Mouse (Mus musculus) left cerebral cortex, adult 11 months (tissue): ENCODE results near the gene Ccdc141.
"Not testable (repeated sequence)": the region's sequence is repeated elsewhere in the genome, so short reads cannot be mapped to it uniquely, and the experiment has no call there.

Experiments
- DNase-seq: peaks from one replicate; pipeline ENCODE4 v3.0.0; 2022; ENCODE audit warnings: low spot score

The Ccdc141 gene

DNA sequence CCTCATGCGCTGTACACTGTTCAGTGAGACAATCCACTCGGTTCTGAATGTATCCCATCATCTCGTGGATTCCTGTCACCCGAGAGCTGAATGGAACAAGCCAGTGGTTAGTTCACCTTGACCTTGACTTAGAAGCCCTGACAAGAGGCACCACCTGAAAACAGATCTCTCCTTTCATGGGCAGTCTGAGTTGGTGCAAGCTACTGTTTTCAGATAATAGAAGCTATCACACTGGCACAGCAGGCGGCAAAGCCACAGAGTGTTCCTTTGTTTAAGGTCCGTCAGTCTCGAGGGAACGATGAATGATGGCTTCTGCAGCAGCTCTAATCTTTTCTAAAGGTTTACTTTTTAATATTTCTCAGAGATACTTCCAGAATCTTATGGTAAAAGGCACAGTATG is 110.8 kb downstream of the Ccdc141 start:
- no peak for DNase-seq

DNA sequence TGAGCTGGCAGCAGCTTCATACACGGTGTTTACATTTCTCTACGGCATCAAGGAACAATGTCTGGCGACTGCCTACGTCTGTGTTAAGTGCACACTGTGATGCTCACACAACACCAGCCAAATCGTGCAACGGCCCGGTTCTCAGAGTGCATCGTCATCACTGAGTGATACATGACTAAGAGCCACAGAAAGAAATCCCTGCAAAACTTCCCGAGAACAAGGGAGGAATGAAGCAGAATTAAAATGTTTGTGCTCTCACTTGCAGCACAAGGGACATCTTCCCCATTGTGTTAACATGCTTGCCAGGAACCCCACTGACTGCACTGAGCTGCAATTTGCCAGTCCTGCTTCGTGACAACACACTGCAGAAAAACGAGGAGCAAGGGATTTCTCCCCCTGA is 114.1 kb downstream of the Ccdc141 start:
- no peak for DNase-seq

DNA sequence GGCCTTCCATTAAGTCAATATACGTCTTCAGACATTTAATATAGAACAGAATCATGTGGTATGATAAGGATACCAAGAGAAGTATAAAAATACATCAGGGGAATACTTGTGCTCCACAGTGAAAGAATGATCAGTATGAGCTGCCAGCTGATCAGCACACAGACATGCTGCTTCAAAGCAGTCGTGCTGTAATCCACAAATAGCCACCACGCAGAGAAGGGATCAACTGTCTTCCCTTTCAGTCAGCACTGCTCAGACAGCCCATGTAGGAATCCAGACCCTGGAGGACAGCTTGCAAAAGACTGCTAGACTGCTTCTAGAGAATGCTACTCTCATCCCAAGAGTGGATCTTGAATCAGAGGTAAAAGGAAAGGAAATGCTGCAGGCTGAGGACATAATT is 127.5 kb downstream of the Ccdc141 start:
- no peak for DNase-seq

DNA sequence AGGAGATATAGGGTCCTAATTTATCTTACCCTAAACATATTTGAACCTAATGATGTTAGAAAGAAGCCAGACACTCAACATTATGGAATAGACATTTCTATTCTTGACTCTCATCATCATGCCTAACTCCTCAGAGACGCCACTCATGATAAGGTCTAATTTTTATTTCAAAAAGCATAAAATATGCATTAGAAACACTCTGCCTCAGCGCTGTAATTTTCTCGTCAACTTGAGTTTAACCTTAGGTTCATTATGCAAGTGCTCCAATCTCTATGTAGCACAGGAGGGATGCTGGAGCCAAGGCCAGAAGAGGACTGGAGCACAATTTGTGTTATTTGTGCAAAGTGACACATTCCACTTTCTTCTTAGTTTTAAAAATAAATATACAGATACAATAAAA is 130.8 kb downstream of the Ccdc141 start:
- DNase-seq: no peak

DNA sequence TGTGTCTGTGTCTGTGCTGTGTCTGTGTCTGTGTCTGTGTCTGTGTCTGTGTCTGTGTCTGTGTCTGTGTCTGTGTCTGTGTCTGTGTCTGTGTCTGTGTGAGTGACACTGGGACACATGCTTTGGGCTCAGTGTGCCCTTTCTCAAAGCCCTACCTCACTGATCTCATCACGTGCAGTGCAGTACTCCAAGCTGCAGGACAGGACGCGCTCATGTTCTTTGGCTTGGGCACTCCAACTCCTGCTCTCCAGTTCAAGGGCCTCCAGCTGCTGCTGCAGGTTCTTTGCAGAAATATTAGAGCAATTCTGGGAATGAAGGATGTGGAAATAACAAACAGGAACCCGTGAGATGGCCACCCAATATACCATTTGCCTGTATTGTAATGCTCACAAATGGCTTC is 131.2 kb downstream of the Ccdc141 start:
- DNase-seq: no peak

DNA sequence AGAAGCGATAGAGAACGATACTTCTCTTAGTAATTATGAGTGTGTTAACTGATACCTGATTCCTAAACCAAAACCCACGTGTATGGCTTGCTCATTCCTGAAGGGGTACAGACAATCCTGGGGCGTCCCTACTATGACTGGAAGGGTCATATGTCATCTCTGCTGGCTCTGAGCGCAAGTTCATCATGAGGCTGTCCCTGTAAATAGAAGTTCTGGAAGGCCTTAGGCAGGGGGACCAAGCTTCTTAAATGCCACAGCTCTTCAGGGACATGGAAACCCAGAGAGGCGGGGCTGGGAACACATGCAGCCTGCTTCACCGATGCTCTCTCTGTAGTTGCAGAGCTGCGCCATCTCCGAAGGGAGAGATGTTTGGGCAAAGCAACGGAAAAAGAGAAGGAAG is 133.2 kb downstream of the Ccdc141 start:
- DNase-seq: no peak

DNA sequence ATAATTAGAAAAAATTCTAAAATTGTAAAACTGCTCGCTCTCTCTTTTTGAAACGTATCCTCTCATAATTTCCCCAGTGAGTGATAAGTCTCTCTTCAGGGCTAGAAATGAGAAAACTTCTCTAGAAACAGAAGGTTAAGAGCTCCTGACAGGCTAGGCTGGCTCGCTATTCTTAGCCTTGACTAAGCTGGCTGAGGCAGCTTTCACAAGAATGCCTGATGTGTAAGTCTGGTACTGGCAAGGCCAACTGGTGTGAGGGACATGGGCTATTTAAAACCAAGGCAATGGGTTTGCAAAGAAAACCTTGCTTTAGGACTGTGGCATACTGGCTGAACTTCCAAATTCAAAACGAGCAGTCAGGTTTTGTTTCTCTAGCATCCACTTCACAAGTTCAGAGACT is 136.3 kb downstream of the Ccdc141 start:
- no peak for DNase-seq

DNA sequence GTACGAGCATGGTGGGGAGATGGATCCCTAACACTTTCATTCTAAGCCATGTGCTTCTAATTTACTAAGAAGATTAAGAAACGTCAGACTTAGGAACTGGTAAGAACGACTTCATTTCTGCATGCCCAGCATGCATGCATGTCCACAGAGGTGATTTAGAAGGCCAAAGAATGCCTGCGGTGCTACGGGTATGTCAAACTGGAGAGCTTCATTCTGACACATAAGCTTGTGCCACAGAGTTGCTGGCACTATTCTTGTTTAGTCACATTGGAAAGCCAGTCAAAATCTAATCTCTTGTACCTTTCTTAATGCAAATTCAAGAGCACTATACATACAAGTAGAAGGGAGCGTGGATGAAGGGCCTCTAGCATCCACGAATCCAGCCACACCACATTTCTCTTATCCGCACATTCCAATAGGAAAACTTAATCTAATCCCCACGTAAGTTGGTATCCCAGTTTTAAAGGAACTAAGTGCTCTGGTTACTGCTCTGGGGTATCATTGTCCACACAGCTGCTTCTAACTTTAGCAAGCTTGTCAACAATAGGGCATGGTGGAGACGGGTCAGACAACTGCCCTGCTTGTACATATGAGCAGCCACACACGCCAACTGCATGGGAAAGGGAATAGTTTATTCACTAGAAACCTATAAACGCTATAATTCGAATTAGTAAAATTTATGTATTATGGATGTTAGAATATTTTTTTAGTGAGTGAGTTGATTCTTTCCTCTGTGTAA is 136.9 kb downstream of the Ccdc141 start:
- no peak for DNase-seq

DNA sequence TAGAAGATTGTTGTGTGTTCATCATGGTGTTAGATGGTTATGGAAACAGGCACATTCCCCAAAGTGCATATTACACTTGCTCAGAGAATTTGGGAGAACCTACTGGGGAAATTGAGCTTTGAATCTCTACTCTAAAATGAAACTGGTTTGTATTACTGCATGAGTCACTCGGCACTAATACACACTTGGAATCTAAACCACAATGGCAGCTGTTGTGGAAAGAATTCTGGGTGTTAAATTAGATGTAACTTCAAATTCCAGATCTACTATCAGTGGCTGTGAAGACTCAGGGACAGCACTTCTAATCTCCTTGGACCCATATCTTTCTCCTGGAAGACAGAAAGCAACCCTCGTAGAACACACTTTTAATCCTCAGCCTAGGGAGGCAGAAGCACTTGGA is 149.8 kb downstream of the Ccdc141 start:
- DNase-seq: no peak

DNA sequence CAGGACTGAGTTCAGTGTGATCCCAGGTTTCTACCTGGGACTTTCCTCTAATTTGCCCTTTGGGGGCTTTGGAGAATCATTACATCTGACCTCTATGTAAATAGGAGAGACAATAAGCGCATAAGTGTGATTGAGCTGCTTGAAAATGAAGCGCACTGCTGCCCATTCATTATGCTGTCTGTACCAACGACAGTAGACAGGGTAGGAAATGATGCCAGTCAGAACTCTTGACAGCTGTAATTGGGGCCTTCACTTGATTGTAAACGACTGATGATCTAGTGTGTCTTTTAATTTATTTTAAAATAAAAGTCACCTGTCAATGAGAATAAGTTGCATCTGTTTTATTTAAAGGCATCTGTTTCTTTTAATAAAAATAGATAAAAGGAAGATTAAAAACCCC is 152.7 kb downstream of the Ccdc141 start:
- DNase-seq: no peak

DNA sequence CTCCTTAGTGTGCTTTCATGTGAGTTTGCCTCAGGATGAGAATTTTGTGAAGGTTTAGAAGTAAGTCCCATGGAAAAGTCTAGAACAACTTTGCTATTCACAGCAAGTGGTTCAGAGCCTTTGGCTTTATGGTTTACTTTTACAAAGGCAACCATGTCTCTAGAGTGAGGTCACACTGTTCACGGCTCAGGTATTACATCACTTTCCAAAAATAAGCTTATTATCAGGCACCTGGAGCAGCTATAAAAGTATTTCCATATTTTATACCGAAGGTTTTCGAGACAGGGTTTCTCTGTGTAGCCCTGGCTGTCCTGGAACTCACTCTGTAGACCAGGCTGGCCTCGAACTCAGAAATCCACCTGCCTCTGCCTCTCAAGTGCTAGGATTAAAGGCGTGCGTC is 157.0 kb downstream of the Ccdc141 start:
- DNase-seq: not testable (repeated sequence)

DNA sequence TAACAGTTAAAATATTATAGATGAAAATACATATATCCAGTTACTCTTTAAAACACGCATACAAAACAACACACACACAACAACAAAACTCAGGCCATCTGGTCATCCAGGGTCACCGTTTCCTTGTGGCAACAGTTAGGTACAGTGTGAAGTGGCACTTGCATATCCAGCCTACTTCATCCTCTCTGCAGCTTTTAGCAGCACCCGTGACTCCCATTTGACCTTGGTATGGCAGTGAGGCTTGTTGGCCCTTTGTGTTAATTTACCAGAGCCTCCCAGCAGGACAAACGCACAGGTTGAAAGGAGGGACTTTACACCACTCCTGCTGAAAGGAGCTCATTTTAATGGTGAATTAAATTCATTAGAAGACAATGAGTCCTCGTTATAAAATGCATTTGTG is 158.5 kb downstream of the Ccdc141 start:
- no peak for DNase-seq

DNA sequence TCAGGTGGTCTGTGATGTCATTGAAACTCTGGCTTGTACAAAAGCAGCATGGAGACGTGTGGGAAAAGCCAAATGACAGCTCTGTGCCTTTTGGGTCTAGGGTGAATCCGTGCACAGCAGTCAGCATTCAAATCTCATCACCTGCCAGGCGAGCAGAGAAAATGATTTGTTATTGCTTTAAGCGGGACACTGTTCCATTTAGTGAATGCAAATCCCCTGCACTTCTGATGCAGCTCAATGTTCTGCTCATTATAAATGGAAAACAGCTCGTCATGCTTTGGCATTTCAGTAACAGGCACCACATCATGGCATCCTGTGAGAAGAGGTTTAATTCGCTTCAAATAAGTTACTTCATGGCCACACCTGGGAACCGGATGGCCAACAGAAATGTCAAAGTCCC is 163.4 kb downstream of the Ccdc141 start:
- DNase-seq: no peak

DNA sequence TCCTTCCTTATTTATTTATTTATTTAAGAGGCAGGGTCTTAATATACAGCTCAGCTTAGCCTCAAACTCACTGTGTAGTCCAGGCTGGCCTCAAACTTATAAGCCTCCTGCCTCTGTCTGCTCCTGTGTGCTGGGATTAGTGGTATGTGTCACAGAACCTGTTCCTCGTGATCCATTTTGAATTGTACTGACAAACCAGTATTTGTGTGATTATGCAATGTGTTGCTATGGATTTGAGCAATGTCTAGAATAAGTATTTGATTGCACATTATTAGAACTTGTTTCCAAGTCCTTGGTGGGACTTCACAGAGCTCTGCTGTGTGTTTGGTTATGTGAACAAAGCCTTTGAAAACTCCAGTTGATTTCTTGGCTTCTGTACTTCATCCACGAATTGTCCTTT is 167.3 kb downstream of the Ccdc141 start:
- no peak for DNase-seq

DNA sequence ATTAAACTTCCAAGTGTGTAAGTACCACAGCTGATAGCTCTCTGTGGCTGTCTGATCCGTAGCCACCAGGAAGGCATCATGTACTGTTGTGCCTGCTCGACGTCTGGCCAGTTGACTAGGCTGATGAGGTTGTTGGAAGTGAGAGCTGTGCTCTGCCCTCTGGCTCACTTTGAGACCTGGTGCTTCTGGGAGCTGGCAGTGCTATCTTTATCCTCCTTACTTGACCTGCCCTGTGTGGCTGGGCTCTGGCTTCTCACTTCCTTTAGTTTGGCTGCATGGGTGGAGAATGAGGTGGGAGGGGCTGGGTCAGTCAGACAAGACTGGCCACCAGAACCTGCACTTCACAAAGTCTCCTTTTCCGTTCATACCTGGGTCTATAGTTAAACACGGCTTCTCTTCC is 172.1 kb downstream of the Ccdc141 start:
- no peak for DNase-seq

DNA sequence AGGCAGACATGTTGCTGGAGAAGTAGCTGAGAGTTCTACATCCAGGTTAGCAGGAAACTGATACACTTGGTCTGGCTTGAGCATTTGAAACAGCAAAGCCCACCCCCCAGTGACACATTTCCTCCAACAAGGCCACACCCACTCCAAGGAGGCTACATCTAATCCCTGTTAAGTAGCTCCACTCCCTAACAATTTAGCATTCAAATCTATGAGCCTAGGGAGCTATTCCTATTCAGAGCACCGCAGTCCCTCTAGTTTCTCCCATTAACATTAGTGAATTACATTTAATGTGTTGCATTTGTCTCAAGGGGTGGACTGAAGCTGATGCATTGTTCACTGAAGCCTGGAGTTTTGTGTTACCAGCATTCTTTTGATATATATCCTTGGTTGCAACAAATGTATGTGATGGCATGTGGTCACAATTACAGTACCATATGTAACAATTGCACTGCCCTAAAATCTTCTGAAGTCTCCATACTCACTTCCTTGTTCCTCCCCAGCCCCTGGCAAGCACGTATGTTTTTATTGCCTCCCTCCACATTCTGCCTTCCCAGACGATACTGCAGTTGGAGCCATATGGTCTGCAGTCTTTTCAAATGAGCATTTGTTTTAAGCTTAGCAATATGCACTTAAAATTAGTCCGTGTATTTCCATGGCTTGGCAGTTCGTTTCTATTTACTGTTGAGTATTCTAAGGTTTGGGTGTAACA is 177.8 kb downstream of the Ccdc141 start:
- no peak for DNase-seq

DNA sequence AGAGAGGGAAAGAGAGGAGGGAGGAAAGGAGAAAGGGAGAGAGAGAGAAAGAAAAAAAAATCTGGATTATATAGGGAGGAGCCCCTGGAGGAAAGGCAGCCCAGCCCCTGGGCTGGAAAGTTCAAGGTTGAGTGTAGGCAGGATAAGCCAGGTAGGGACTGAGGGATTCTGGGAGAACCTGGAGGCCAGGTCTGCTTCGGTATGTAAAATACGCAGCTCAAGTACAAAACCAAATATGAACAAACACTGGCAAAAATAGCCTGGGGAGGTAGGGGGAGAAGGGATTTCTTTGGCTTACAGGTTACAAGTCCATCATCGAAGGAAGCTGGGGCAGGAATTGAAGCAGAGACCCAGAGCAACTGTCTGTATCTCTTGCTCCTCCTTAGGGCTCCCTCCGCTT is 183.1 kb downstream of the Ccdc141 start:
- DNase-seq: no peak

DNA sequence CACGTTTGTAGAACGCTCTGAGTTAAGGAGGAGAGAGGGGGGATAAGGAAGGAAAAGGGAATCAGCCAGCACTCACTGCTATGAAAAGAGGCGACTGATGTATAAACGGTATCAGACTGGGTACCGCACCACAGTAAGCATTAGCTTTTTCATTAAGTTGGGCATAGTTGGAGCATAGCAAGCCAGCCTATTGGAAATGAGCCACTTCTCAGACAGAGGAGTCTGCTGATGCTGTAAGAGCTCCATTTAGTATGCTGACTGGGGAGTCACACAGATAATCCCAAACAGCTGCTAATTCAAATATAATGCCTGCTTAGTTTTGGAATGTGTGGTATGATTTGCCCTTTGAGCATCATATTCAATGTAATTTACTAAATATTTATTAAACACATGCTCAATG is 186.1 kb downstream of the Ccdc141 start:
- no peak for DNase-seq

DNA sequence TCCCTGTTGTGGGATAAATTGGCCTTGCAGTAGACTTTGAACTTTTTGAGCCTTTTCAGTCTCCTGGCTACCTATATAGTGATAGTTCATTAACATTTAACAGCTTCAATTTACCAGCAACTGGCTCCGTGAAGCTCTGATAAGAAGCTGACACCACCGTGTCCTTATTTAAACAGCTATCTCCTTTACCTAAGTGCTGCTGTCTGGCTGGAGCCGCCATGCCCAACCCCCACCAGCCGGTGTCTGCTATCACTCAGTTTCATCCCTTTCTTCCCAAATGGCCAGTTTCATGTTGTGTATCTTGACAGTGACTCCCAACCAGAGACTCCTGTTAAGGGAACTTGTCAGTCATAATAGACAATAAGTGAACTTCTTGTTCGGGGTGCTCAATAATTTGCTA is 186.8 kb downstream of the Ccdc141 start:
- no peak for DNase-seq

DNA sequence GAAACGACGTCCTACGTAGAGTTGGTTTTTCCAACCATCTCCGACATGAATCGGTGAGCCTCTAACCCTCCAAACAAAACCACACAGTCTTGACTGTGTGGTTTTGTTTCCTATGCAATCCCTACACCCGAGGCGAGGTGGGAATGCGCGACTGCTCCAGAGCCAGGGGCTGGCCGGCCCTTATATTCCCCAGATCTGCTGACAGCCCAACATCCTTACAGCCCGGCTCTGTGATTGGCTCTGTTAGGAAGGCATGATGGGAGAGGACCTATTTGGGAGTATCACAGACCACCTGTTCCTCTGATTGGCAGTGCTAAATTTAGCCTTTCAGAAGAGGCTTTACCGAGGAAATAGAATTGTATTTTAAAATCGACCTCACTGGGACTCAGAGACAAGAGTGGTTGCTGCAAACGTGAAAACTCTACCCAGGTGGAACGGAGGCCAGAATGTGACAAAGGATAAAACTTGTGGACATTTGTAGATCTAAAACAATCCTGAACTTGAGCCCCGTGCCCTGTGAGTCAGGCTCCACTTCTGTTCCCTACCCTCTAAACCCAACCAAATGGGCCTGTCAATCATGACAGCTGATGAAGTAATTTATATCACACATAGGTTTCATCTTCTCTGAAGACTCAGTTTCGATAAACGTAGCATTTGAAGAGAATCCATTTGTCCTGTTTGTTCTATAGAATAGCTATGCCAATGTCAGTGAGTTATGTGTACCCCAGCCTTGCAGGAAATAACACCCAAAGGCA is 187.9 kb downstream of the Ccdc141 start, which contains the start of gene Ttn:
TSS of gene Ttn (minus strand) at position 157 of the 755 bp plus-strand sequence.
- no peak for DNase-seq

DNA sequence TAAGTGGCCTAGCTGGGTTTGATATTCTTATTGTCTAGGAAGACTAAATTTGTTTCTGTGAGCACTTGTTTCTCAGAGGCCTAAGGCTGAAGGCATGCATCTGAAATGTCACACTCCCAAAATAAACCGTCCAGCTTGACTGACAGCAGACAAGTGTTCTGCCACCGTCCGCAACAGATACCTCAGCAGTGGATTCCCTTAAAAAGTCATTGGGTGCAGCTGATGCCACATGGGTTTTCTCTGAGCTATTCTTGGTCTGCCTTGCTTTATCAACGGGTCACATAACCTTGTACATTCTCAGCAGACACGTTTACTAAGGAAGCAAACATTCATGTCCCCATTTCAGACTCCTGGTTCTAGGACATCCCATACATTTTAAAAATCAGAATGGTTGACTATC is 188.7 kb downstream of the Ccdc141 start:
- no peak for DNase-seq

DNA sequence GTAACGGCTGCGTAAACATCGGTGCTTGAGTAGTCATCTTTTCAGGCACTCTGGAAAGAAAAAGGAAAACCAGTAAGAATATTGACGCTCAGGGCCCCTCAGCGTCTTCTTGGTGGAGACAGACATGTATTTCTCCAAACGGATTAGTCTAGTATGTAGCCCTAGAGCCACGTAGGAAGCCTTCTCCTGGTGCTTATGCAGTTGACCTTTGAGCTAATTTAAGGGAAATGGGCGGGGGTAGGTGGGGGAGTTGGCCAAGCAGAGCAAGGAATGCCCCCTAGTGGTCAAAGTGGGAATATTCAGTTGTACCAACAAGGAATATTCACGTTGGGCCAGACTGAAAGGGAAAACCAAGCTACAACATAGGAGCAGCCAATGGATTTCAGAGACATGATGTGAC is 190.3 kb downstream of the Ccdc141 start:
- DNase-seq: no peak

DNA sequence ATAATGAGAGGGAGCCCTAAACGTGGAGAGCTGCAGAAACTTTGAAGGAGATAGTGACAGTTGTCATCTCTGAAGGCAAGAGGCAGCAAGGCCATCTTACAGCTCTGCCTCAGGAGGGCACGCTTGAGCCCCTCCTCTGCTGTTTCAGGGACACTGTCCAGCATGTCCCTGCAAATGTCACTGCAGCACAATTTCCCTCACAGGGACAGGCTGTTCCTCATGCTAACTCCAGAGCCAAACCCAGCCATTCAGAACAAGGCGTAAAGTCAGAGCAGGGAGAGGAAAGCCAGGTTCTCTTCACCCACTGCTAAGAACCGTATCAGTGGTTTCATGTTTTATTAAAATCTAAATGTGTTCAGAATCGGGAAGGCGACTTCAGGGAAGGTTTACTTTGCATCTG is 192.8 kb downstream of the Ccdc141 start:
- DNase-seq: no peak
